Mouse (Mus musculus) left cerebral cortex, postnatal 36 days (tissue): Measurements from ENCODE around the gene Tspan18. TPM values are rescaled to one million over a fixed set of nuclear protein-coding genes. Genes with fewer than 3 reads are reported as not detected.
A peak's percentile ranks its signal among the peaks of the same experiment; 100 is the strongest.

Source experiments
- DNase-seq, 2 experiments: peaks; one replicate each; pipeline ENCODE4 v3.0.0; 2021 to 2022; ENCODE audit warnings: low spot score in 2 of 2, mixed read lengths in 1 of 2
- intact Hi-C: fragments of 180-260 bp; cut with DNase I; formaldehyde crosslinking; loops from one replicate; pipeline ENCODE4 v1.15.1; 2025
- total RNA-seq, 2 experiments: library from RNA; stranded (reverse); gene quantifications; 2 replicates each; pipeline ENCODE4 v1.2.3; 2021

Gene Tspan18
- 1 to 10 TPM; 2.1 TPM for total RNA-seq

DNA sequence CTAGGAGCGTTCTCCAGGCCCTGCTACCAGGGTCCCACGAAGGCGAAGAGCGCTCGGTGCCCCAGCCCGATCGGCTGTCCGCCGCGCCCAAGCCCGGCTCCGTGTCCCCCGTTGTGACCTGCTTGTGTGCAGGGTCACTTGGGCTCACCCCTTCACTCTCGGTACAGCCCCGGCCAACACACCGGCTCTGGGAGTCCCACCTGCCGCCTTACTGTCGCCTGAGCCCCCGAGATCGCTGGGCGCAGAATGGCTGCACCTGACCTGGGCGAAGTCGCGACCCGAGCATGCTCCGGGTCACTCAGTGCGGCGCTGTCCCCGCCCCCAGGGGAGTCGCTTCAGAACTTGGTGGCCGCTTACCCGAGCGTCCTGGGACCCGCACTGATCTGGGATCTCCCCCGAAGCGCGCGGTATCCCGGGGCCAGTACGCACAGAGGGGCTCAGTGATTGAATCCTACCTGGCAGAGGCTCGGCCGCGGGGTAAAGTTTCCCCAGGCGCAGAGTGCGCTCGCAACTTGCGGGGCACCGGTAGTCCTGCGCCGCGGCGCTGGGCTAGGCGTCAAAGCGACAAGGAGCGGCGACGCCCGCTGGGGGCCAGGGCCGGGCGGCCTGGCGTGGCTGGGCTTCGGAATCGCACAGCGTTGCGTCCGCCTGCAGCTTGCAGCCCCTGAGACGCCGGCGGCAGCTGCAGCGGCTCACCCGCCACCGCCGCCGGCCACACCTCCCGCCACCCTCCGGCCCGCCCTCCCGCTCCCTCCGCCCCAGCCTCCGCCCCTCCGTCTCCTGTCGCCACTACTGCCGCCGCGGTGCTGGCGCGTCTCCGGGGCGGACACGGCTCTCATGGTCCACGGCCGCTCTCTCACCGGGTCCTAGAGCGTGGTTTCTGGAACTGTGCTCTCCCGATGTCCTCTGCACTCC lies at the start of gene Tspan18:
Gene Tspan18, minus strand, starts transcription at position 689 of the 915 bp plus-strand sequence.
- peak; percentile 32 to 48 for DNase-seq
- intact Hi-C loops = loop anchor here (1.0 to 5.0 kb wide), 2 partner anchors 83 to 107 kb away; no protein-coding TSS in a partner anchor

DNA sequence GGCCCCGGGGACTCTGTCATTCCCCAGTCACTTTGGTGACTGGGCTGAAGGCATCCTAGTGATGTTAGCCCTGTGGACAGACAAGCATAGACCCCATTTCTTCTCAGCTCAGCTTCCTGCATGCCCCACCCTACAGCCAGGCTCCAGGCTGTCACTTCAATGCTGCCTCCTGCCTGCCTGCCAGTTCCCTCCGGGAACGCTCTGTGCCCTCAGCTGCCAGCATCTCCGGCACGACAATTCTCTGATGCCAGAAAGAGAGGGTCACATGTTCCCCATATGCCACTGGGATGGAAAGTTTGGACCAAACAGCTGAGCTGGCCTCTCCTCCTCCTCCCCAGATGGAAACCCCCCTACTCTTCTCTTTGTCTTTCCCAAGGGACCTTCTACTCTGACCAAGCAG lies 49.5 kb upstream of the Tspan18 start:
- peak in 1 of 2 experiments; percentile 17 for DNase-seq
- intact Hi-C loops = no loop called here

- DNase-seq = no peak
- intact Hi-C loops = no loop called here
Observed at GRCm38 (mm10) chr2:93380680-93381089, 46.4 kb upstream of the Tspan18 start.

GRCm38 (mm10) chr2:93377797-93378196 lies 43.5 kb upstream of the Tspan18 start:
- intact Hi-C loops = no loop called here
- DNase-seq = peak in 1 of 2 experiments; percentile 9

DNA sequence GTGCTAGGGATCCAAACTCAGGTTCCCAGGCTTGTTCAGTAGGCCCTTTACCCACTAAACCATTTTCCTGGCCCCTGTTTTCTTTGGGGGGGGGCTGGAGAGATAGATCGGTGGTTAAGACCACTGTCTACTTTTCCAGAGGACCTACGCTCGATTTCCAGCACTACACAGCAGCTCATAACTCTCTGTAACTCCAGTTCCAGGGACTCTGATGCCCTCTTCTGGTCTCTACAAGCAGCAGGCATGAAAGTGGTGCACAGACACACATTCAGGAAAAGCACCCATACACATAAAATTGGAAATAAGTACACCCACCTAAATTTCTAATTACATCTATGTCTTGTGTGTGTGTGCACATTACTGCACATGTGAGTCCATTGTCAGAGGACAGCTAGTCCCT lies 42.9 kb upstream of the Tspan18 start:
- intact Hi-C loops = no loop called here
- DNase-seq = no peak

- intact Hi-C loops = no loop called here
- DNase-seq = no peak
Observed at GRCm38 (mm10) chr2:93372872-93373271, 38.6 kb upstream of the Tspan18 start.

DNA sequence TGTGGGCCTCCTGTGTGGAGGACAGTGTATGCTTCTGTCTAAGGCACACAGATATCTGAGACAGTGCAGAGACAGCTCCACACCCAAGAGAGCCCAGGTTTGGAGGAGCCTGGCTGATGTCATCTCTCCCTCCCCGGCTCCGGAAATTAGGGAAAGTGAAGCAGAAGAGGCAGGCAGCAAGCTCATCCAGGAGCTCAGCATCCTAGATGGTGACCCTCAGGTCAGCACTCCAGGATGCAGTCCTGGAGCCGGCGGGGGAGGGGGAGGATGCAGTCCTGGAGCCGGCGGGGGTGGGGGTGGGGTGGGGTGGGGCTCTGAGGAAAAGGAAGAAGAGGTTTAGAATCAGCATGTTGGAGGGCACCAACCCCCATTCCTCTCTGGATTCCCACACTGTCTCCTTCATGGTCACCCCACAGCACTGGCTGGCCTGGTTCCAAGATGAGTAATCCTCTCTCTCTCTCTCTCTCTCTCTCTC lies 37.8 kb upstream of the Tspan18 start:
- intact Hi-C loops = no loop called here
- DNase-seq = no peak

- intact Hi-C loops = no loop called here
- no peak for DNase-seq
Observed at GRCm38 (mm10) chr2:93368954-93369353, 34.6 kb upstream of the Tspan18 start.

DNA sequence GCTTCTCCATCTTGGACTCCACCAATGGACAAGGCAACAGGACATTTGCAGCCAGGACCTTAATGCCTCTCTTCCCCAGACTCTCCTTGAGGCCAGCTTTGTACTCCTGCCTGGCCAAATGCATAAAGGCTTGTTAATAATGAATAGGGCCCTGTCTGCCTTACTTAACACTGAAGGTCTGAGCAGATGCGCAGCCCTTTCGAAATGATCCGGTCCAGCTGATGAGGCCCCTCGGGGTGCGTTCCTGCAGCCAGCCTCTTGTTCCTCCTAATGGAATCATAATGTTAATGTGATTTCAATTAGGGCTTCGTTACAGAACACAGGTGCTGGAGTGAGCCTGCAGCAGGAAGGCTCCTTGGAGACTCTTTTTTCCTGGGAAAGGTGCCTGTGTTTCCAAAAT lies 33.7 kb upstream of the Tspan18 start:
- intact Hi-C loops = no loop called here
- DNase-seq = no peak

- intact Hi-C loops = no loop called here
- no peak for DNase-seq
Observed at GRCm38 (mm10) chr2:93365411-93365810, 31.1 kb upstream of the Tspan18 start.

DNA sequence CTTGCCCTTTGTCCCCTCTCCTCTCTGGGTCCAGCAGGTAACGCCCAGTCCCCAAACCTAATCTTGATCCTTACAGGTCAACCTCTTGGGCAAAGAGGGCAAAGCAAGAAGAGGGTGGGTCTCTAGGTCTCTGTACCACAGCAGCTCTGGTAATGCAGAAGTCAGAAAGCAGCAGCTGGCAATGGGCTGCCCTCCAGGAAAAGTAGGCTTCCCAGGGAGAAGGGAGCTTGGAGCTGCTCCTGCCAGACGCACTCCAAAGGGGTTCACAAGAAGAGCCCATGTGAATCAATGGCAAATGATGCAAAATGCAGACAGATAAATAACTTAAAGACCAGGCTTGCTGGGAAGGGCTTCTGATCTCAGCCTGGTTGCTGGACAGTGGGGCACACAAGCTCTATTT lies 30.6 kb upstream of the Tspan18 start:
- intact Hi-C loops = no loop called here
- DNase-seq = no peak

DNA sequence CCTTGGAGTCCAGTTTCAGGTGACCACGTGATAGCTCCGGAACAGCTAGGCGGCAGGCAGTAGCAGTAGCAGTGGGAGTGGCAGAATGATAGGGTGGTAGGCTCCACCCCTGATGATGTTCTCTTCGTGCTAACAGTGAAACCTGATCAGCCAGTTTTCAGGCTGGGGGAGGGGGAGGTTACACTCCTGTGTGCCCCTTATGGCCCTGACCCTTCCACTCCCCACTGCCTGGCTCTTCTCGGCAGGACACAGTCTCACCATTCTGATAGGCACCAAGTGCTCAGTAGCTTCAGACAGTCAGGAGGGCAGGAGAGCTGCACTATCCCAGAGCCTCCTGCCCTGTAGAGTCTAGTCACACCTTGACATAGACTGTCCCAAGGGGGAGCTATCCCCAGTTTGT lies 27.1 kb upstream of the Tspan18 start:
- DNase-seq = no peak
- intact Hi-C loops = no loop called here

GRCm38 (mm10) chr2:93360310-93360709 lies 26.0 kb upstream of the Tspan18 start:
- DNase-seq = no peak
- intact Hi-C loops = no loop called here

DNA sequence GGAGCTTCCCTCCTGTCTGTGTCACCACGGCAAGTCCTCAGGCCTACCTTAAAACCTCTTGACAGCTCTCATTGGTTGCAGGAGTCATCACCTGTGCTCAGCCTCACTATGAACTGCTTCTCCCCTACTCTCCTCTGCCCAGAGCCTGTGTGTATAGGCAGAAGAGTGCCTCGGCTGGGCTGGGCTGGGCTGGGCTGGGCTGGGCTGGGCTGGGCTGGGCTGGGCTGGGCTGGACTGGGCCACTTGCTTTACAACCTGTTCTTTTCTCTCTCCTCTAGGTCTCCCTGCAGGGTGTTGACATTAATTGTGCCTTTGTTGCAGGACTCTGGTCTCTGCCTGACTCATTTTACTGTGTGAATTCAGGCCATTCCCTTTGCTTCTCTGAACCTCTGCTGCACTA lies 23.1 kb upstream of the Tspan18 start:
- intact Hi-C loops = no loop called here
- no peak for DNase-seq

GRCm38 (mm10) chr2:93355845-93356244 lies 21.5 kb upstream of the Tspan18 start:
- DNase-seq = no peak
- intact Hi-C loops = no loop called here

DNA sequence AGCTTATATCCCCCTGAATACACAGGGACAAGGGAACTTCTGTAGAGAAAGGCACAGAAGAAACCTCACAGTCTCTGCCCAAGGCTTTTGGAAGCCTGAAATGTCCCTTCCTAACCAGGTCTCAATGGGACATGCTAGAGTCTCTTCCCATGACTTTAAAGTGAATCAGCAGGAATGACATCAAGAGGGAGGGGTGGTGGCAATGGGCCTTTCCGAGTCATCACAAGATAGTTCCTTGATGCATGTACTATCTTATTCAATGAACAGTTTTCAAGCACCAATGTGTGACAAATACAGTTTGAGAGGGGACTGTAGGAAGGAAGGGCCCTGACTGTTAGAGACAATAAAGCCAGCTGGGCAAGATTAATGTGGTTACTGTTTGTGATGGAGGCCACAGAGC lies 20.3 kb upstream of the Tspan18 start:
- intact Hi-C loops = no loop called here
- DNase-seq = no peak

- no peak for DNase-seq
- intact Hi-C loops = no loop called here
Observed at GRCm38 (mm10) chr2:93353725-93354124, 19.4 kb upstream of the Tspan18 start.

GRCm38 (mm10) chr2:93352915-93353685 lies 18.8 kb upstream of the Tspan18 start:
- intact Hi-C loops = no loop called here

DNA sequence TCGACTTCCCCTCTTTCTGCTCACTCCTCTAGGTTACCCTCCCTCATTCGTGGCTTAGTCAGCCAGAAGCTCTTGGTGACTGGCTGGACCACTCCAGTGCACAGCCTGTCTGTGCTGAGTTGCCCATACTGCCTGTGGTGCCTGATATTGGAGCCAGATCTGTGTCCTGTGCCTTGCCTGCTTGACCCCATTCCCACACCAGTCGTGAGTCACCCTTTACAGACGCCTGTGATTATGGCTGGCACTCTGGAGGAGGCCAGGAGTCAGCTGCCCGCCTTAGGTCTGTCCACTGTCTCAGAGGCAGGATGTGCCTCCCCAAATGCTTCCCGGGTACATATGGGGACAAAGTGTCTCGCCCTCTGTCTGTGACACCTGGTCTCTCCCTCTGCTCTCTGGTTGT lies 17.0 kb upstream of the Tspan18 start:
- intact Hi-C loops = no loop called here
- no peak for DNase-seq

More at GRCm38 (mm10) chr2:93352915-93353685, 18.8 kb upstream of the Tspan18 start:
- no peak for DNase-seq

DNA sequence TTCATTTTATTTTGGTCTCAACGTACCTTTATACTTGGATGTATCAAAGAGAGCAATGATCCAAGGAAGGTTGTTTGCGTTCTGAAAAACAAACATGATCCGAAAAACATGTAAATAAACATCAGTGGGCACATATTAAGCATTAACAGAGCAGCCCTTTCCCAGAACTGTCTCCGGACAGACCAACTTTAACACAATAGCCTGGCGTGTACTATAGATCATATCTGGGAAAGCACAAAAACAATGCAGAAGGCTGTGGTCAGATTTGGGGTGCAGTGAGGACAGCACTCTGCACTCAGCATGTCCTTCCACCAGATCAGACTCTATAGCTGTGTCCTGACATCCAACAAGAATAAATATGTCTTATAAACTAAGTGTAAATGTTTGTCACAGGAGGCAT lies 12.7 kb upstream of the Tspan18 start:
- intact Hi-C loops = no loop called here
- DNase-seq = no peak

DNA sequence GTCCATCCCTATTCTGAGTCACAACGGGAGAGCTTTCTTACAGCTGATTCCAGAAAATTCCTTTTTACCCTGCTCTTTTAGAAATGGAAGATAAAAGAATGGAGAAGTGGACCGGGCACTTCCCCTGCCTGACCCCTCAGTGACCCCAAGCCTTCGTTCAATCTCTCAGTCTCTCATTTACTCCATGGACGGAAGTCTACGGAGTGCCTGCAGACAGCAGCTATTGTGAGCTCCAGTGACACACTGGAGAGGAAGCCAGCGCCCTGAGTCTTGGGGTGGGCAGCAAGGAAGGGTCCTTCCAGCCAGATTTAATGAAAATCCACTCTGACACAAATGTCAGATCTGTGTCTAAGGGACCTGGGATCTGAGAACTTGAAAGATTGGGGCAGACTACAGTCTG lies 12.3 kb upstream of the Tspan18 start:
- DNase-seq = no peak
- intact Hi-C loops = no loop called here
